Mouse (Mus musculus) hindbrain, embryonic 16.5 days (tissue): Measurements from ENCODE around the gene Tfcp2. TPM values are rescaled to one million over a fixed set of nuclear protein-coding genes. Genes with fewer than 3 reads are reported as not detected.

ENCODE experiments used
- ATAC-seq: fragments of 200-750 bp; cut with Nextera tagmentation; 2 replicates; pipeline ENCODE4 v1.8.0; 2017; ENCODE audit warnings: moderate TSS enrichment, moderate library complexity
- H3K27ac ChIP-seq: fragments of 300-500 bp; sonication (generic); 2 replicates; pipeline ENCODE4 v1.5.1; 2014; ENCODE audit warnings: low read depth, mild to moderate bottlenecking, control low read depth, low read length, moderate library complexity
- H3K27me3 ChIP-seq: fragments of 300-500 bp; sonication (generic); replicated peaks from 2 replicates; pipeline ENCODE4 v1.6.1; 2014; ENCODE audit warnings: low read length; ENCODE audit not compliant: control insufficient read depth, insufficient read depth
- H3K36me3 ChIP-seq: fragments of 300-500 bp; sonication (generic); 2 replicates; pipeline ENCODE4 v1.6.1; 2014; ENCODE audit warnings: mild to moderate bottlenecking, low read length, moderate library complexity, mixed read lengths; ENCODE audit not compliant: control insufficient read depth, insufficient read depth
- H3K4me1 ChIP-seq: fragments of 300-500 bp; sonication (generic); 2 replicates; pipeline ENCODE4 v1.6.1; 2014; ENCODE audit warnings: low read depth, low read length; ENCODE audit not compliant: control insufficient read depth, insufficient read depth
- H3K4me2 ChIP-seq: fragments of 300-500 bp; sonication (generic); 2 replicates; pipeline ENCODE4 v1.6.1; 2014; ENCODE audit warnings: mild to moderate bottlenecking, low read length, control low read depth, moderate library complexity
- H3K4me3 ChIP-seq: fragments of 300-500 bp; sonication (generic); 2 replicates; pipeline ENCODE4 v1.5.1; 2014; ENCODE audit warnings: mild to moderate bottlenecking, low read length, control low read depth, moderate library complexity
- H3K9ac ChIP-seq: fragments of 300-500 bp; sonication (generic); 2 replicates; pipeline ENCODE4 v1.6.1; 2014; ENCODE audit warnings: low read depth, mild to moderate bottlenecking, control low read depth, low read length, moderate library complexity
- H3K9me3 ChIP-seq: fragments of 300-500 bp; sonication (generic); 2 replicates; pipeline ENCODE4 v1.6.1; 2014; ENCODE audit warnings: mild to moderate bottlenecking, low read length, moderate library complexity; ENCODE audit not compliant: control insufficient read depth
- WGBS: fragments of 180-500 bp; shearing (Covaris S2); extraction: QIAGEN DNeasy Blood & Tissue Kit; methylation state at CpG from one replicate; pipeline ENCODE4 v1.1.7; 2014; 5-methylcytosine and 5-hydroxymethylcytosine counted together
- polyA plus RNA-seq: library from polyadenylated mRNA; unstranded; fragments of >200 nt; fragmentation: Nextera tagmentation; extraction: Ambion mirVana; gene quantifications from 2 replicates; pipeline ENCODE4 v1.2.1, GENCODE M21; 2015

Tfcp2 gene
- polyA plus RNA-seq, 1 experiment from 2014 or later = 32.4 TPM

DNA sequence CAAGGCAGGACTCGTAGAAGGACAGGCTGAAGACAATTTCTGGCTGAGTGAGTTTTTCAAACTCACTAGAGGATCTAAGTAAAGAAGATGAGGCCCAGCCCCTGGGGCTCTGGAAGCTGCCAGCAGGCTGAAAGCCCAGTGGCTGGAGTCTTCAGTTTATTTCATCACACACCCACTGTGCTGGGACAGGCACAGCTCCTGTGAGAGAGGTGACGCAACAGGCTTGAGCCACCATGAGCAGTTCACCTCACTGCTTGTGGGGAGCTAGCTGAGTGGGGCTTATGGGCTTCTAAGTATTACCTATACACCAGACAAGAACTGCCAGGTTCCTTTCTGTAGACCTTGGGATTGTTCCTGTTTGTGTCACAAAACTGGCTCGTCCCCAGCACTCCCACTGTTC, 66.2 kb downstream of the Tfcp2 start:
- Histone ChIP-seq H3K4me2 (no peak overlapping the region), H3K27me3 (no peaks in the 10 kb centered on the region), H3K9ac (no peak overlapping the region), H3K9me3 (no peaks in the 10 kb centered on the region), H3K4me3 (no peak overlapping the region), H3K36me3 (peaks cover 55% of the 10 kb centered on the region), H3K4me1 (peaks cover 2% of the 10 kb centered on the region; the same call in 1 of the 2 replicates), H3K27ac (no peak overlapping the region)
- 81% methylated on average over 3 of the region's 3 CpGs for WGBS
- ATAC-seq = no peak

DNA sequence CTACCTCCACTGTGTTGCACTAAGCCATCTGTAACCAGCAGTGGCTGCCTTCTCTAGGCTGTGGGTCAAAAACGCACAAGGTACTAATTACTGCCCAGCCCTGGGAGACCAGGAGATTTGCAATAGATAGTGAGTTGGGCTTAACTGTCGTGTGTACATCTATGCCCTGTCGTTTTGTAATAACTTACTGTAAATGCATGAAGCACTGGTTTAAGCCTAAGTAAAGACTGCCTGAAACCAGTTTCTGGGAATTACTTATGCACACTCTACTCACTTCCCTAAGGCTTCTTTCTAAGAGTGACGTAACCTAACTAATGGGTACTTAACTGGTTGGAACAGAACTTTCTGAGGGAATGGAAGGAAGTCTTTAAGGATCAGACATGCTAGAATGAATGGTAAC, 72.9 kb downstream of the Tfcp2 start:
- Histone ChIP-seq H3K27me3 (no peaks in the 10 kb centered on the region), H3K9ac (no peak overlapping the region), H3K9me3 (no peaks in the 10 kb centered on the region), H3K36me3 (peaks cover 61% of the 10 kb centered on the region), H3K4me2 (no peak overlapping the region), H3K4me1 (no peaks in the 10 kb centered on the region), H3K27ac (no peak overlapping the region), H3K4me3 (no peak overlapping the region)
- WGBS = 80% methylated on average over 4 of the region's 4 CpGs
- no peak for ATAC-seq

DNA sequence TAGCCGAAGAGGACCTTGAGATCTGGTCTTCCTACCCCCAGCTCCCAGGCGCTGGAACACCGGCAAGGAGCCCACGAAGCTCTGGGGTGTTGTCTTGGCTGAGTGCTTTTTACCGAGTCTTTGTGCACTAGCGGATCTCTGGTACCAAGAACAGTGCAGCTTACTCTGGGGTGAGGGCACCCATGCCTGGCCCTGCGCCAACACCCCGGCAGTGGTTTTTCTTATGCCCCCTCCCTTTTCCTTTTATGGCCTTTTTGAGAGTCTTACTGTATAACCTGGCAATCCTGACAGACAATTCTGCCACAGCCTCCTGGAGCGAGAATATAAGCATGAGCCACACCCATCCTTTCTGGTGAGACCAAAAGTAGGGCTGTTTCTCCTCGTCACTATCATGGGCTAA, 73.5 kb downstream of the Tfcp2 start:
- Histone ChIP-seq H3K9ac (no peak overlapping the region), H3K27me3 (no peaks in the 10 kb centered on the region), H3K27ac (no peak overlapping the region), H3K36me3 (peaks cover 58% of the 10 kb centered on the region), H3K4me1 (no peaks in the 10 kb centered on the region), H3K4me3 (no peak overlapping the region), H3K4me2 (no peak overlapping the region), H3K9me3 (no peaks in the 10 kb centered on the region)
- ATAC-seq = no peak
- 82% methylated on average over 10 of the region's 10 CpGs for WGBS

DNA sequence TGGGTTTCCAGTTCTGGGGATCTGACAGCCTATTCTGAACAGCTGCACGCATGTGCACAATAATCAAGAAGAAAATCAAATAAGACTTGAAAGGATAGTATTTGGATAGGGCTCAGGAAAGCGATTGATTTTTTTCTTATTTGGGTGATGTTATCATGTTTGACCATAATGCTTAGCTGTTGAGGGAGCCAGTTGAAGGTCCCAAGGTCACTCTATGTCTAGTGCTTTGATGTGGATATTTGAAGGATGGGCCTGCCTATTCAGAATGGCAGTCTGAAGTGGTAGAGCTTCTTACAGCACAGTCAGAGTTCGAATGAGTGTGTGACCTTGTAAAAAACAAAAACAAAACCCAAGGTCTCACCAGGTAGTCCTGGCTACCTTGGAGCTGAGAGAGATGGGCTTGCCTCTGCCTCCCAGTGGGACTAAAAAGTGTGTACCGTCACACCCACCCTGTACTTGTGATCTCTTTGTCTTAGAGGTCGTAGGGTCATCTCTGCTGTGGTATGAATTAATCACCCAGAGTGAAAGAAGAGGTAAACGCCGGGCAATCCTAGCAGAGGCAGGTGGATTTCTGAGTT, 77.8 kb downstream of the Tfcp2 start:
- WGBS = 75% methylated on average over 7 of the region's 7 CpGs
- H3K27ac ChIP-seq = no peak overlapping the region
- H3K4me2 ChIP-seq = no peak overlapping the region
- H3K9me3 ChIP-seq = no peaks in the 10 kb centered on the region
- peaks cover 11% of the 10 kb centered on the region for H3K4me1 ChIP-seq
- no peaks in the 10 kb centered on the region for H3K27me3 ChIP-seq
- no peak overlapping the region for H3K9ac ChIP-seq
- no peak overlapping the region for H3K4me3 ChIP-seq
- no peak for ATAC-seq
- peaks cover 32% of the 10 kb centered on the region for H3K36me3 ChIP-seq

DNA sequence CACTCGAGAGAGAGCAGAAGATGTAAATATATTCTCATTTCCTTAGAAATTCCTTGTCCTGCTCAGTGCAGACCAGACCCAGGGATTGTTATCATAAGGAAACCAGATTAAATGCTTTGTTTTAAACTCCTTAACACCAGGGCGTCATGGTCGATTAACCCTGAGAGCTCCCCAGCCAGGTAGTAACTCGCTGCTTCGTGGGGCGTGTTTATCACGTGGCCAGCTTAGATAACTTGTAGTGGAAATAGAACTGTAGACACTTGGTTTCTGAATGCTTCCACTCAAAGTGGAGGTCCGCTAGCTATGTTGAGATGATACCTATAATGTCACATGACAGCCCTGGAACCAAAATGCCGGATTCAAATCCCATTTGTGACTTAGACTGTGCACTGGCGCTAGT, 81.8 kb downstream of the Tfcp2 start:
- ATAC-seq = no peak
- peak overlapping the region; percentile 91 for H3K4me3 ChIP-seq
- peaks cover 23% of the 10 kb centered on the region for H3K4me1 ChIP-seq
- WGBS = 70% methylated on average over 10 of the region's 10 CpGs
- H3K4me2 ChIP-seq = peak overlapping the region; percentile 90
- no peaks in the 10 kb centered on the region for H3K27me3 ChIP-seq
- H3K9ac ChIP-seq = no peak overlapping the region; the same call in 1 of the 2 replicates
- H3K9me3 ChIP-seq = no peaks in the 10 kb centered on the region
- H3K36me3 ChIP-seq = peaks cover 8% of the 10 kb centered on the region
- H3K27ac ChIP-seq = no peak overlapping the region

DNA sequence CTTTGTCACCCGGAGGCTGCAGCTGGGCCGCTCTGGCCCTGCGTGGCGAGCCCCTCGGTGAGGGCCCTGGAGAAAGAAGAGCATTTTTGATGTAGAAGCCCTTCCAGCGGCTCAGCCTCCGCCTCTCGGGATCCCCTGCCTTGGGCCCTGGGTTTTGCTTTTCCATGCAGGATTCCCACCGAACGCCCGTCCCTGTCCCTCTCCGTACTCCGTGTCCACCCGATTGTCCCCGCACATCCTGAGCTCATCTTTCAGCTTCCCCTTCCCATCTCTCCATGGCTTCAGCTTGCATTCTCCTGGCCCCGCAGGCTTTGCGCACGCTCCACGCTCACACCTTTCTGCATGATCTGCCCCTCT, 82.6 kb downstream of the Tfcp2 start:
- H3K4me2 ChIP-seq = peak overlapping the region; percentile 90
- peak overlapping the region; percentile 91 for H3K4me3 ChIP-seq
- H3K27ac ChIP-seq = peak overlapping the region; percentile 86
- under 1% methylated on average over 19 of the region's 19 CpGs for WGBS
- peaks cover 3% of the 10 kb centered on the region for H3K36me3 ChIP-seq
- peaks cover 23% of the 10 kb centered on the region for H3K4me1 ChIP-seq
- H3K27me3 ChIP-seq = no peaks in the 10 kb centered on the region
- H3K9me3 ChIP-seq = no peaks in the 10 kb centered on the region
- H3K9ac ChIP-seq = peak overlapping the region; percentile 79
- ATAC-seq = peak; percentile 62

DNA sequence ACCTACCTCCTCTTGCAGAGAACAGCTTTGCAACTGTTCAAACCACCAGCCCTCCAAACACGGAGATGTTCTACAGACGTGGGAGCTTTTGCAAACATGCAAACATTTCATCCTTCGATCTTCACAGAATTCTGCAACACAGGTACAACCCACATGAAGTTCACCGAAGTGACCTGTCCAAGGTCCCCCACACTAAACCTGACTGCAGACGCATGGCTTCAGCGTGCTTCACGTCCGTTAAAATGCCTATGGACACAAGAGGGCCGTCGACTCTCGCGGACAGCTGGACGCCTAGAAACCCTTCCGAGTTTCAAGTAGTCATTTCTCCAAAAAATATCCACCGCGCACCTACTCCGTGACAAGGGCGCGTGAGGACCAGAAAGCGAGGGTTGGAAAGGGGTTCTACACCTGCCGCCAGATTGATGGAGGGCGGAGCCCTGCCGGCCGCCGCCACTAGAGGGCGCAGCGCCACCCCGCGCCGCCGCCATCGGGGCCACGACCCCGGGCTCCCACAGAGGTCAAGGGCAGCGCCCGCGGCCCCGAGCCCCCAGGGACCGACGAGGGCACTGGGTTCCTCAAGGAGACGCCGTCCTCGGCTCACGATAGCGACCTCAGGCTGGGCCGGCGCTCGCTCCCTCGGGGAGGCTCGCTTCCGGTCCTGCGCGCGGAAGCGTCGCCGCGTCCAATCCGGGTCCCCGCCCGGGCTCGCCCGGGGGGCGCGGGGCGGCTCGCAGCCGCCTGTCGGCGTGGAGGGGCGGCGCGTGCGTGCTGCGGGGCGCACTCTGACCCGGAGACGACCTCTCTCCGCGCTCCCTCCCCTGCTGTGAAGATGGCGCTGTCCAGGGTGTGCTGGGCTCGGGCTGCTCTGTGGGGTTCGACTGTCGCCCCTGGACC, 83.3 kb downstream of the Tfcp2 start, which contains the start of gene Letmd1:
Gene Letmd1 (plus strand): TSS at position 729 of the 894 bp plus-strand sequence.
- H3K9ac ChIP-seq = peak within 1 kb of the TSS; percentile 79

DNA sequence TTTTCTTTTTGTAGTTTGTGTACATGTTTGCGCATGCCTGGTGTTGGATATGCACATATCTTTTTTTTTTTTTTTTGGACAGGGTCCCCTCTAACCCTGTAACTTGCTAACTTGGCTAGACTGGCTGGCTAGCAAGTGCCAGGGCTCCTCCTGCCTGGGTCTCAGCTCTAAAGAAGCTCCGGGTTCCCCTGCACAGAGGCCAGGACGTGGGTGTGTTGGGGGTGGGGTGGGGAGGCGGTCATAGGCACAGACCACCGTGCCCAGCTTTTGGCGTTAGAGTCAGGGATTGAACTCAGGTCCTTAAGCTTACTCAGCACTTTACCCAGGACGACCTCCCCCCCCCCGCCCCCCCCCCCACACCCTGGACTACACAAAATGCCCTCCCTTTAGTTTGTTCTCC, 84.1 kb downstream of the Tfcp2 start:
- ATAC-seq = no peak
- peak overlapping the region; percentile 90 for H3K4me2 ChIP-seq
- H3K4me3 ChIP-seq = peak overlapping the region; percentile 91
- peak overlapping the region; percentile 39; the same call in 1 of the 2 replicates for H3K9ac ChIP-seq
- 43% methylated on average over 7 of the region's 8 CpGs for WGBS
- no peaks in the 10 kb centered on the region for H3K9me3 ChIP-seq
- H3K27ac ChIP-seq = no peak overlapping the region
- no peaks in the 10 kb centered on the region; the same call in 1 of the 2 replicates for H3K36me3 ChIP-seq
- no peaks in the 10 kb centered on the region for H3K27me3 ChIP-seq
- peaks cover 23% of the 10 kb centered on the region for H3K4me1 ChIP-seq

More for the DNA sequence above, 83.3 kb downstream of the Tfcp2 start, which contains the start of gene Letmd1:
- peak within 1 kb of the TSS; percentile 86 for H3K27ac ChIP-seq
- H3K4me2 ChIP-seq = peak within 1 kb of the TSS; percentile 90
- H3K9me3 ChIP-seq = no peaks in the 10 kb centered on the region
- WGBS = 2% methylated on average over 66 of the region's 84 CpGs
- peak within 1 kb of the TSS; percentile 91 for H3K4me3 ChIP-seq
- H3K4me1 ChIP-seq = peaks cover 23% of the 10 kb centered on the region
- H3K36me3 ChIP-seq = peaks cover 3% of the 10 kb centered on the region
- peak; percentile 97 for ATAC-seq
- H3K27me3 ChIP-seq = no peaks in the 10 kb centered on the region

DNA sequence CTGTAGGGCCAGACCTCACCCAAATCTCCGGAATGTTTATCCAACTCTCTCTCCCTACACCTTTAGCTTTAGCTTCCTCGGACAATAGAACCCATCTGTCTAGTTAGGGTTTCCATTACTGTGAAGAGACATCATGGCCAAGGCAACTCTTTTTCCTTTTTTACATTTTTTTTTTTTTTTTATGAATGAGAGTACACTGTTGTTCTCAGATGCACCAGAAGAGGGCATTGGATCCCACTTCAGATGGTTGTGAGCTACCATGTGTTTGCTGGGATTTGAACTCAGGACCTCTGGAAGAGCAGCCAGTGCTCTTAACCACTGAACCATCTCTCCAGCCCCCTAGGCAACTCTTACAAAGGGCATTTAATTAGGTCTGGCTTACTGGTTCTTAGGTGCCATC, 86.4 kb downstream of the Tfcp2 start:
- Histone ChIP-seq H3K9ac (no peak overlapping the region), H3K4me3 (no peak overlapping the region), H3K9me3 (no peaks in the 10 kb centered on the region), H3K36me3 (no peaks in the 10 kb centered on the region), H3K27me3 (no peaks in the 10 kb centered on the region), H3K27ac (no peak overlapping the region), H3K4me1 (peaks cover 22% of the 10 kb centered on the region), H3K4me2 (no peak overlapping the region)
- 75% methylated on average over 2 of the region's 2 CpGs for WGBS
- ATAC-seq = no peak
